Mouse (Mus musculus): ENCODE measurements around the gene Zfp423.

DNA sequence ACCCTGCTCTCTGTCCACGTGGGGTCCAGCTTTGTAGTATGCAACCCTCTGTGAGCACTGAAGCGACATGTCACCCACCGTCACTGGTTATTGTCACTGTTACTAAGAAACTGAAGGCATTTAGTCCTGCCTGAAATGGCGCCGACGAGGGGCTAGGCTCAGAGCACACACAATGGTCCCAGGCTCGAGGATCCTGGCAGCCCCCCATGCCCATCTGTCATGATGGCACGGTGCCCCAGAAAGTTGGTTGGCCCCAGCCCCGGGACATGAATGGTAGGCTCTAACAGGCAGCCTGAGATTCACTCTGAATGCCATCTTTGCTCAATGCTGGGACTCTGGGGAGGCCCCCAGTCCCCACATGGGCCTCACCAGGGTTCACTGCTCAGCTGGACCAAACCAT, 284.0 kb downstream of the Zfp423 start:
- no peak for TF ChIP-seq CTCF (IDR thresholded peaks at IDR 0.05; ENCODE audit: low read depth)
- TF ChIP-seq EP300 (IDR thresholded peaks at IDR 0.05; ENCODE audit: low read depth) = no peak

Measured in heart, postnatal 0 days (tissue).